Mouse (Mus musculus) heart, adult 2 months (tissue): ENCODE results near the gene Wnt11.

Experiments used
- CTCF ChIP-seq: fragments of 200-600 bp; IDR thresholded peaks from 2 replicates; pipeline ENCODE4 v1.8.1; 2022; ENCODE audit warnings: antibody characterized with exemption, mild to moderate bottlenecking, moderate library complexity
- EP300 ChIP-seq: fragments of 200-500 bp; IDR thresholded peaks from 2 replicates; pipeline ENCODE4 v1.6.1; 2011; ENCODE audit warnings: low read depth, low read length, control low read depth; ENCODE audit not compliant: insufficient read depth
- POLR2A ChIP-seq: fragments of 200-500 bp; IDR thresholded peaks from 2 replicates; pipeline ENCODE4 v1.6.1; 2011; ENCODE audit warnings: mild to moderate bottlenecking, low read depth, low read length, control low read depth; ENCODE audit not compliant: insufficient read depth

- TF ChIP-seq POLR2A (no peak), CTCF (no peak), EP300 (no peak)
These were observed 46.2 kb upstream of the Wnt11 start for GRCm38 (mm10) chr7:98788721-98789120.
